Mouse (Mus musculus) neural tube, embryonic 12.5 days (tissue): Measurements from ENCODE around the gene Ube2l3. TPM values are rescaled to one million over a fixed set of nuclear protein-coding genes. Genes with fewer than 3 reads are reported as not detected.

Experiments
- ATAC-seq: fragments of 200-750 bp; cut with Nextera tagmentation; 2 replicates; pipeline ENCODE4 v1.8.0; 2017; ENCODE audit warnings: low read depth, mild to moderate bottlenecking, moderate TSS enrichment, moderate library complexity; ENCODE audit not compliant: low FRiP score
- H3K27ac ChIP-seq: fragments of 300-500 bp; sonication (generic); 2 replicates; pipeline ENCODE4 v1.5.1; 2016
- H3K27me3 ChIP-seq: fragments of 300-500 bp; sonication (generic); replicated peaks from 2 replicates; pipeline ENCODE4 v1.6.1; 2016; ENCODE audit warnings: mild to moderate bottlenecking
- H3K36me3 ChIP-seq: fragments of 300-500 bp; sonication (generic); 2 replicates; pipeline ENCODE4 v1.6.1; 2016; ENCODE audit warnings: mild to moderate bottlenecking
- H3K4me1 ChIP-seq: fragments of 300-500 bp; sonication (generic); 2 replicates; pipeline ENCODE4 v1.6.1; 2016
- H3K4me2 ChIP-seq: fragments of 300-500 bp; sonication (generic); replicated peaks from 2 replicates; pipeline ENCODE4 v1.6.1; 2016; ENCODE audit warnings: mild to moderate bottlenecking
- H3K4me3 ChIP-seq: fragments of 300-500 bp; sonication (generic); 2 replicates; pipeline ENCODE4 v1.5.1; 2016
- H3K9ac ChIP-seq: fragments of 300-500 bp; sonication (generic); 2 replicates; pipeline ENCODE4 v1.6.1; 2016; ENCODE audit warnings: mild to moderate bottlenecking
- H3K9me3 ChIP-seq: fragments of 300-500 bp; sonication (generic); 2 replicates; pipeline ENCODE4 v1.6.1; 2016; ENCODE audit warnings: mild to moderate bottlenecking
- WGBS: fragments of 180-500 bp; shearing (Covaris S2); methylation state at CpG from one replicate; pipeline ENCODE4 v1.1.7; 2016; 5-methylcytosine and 5-hydroxymethylcytosine counted together
- polyA plus RNA-seq: library from polyadenylated mRNA; unstranded; fragments of >200 nt; fragmentation: Nextera tagmentation; extraction: Ambion mirVana; gene quantifications from 2 replicates; pipeline ENCODE4 v1.2.1, GENCODE M21; 2016

Ube2l3 gene
- 342 and 364 TPM in 2 replicates for polyA plus RNA-seq

DNA sequence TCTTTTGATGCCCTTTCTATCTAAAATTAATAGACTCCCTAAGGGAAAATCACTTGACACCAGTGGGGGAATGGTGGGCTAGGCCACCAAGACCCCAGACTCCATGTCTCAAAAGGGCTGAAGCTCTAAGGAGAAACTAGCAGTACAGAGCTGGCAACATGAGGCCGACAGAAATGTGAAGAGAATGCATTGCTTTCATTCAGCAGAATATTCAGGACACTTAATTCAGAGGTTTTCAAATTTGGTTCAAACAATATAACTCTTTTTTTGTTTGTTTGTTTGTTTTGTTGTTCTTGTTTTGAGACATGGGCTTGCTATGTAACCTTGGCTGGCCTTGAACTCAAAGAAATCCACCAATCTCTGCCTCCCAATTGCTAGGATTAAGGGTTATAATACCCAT is at the start of gene Ube2l3:
Gene Ube2l3 (minus strand): TSS at position 101 of the 400 bp plus-strand sequence.
- WGBS = 90% methylated on average over 1 of the region's 1 CpGs
- H3K4me3 ChIP-seq = peak within 1 kb of the TSS; percentile 100
- ATAC-seq = no peak
- H3K27ac ChIP-seq = no peak within 1 kb of the TSS
- no peaks in the 10 kb centered on the region for H3K9me3 ChIP-seq
- peaks cover 3% of the 10 kb centered on the region; the same call in 1 of the 2 replicates for H3K27me3 ChIP-seq
- H3K9ac ChIP-seq = no peak within 1 kb of the TSS
- no peaks in the 10 kb centered on the region for H3K36me3 ChIP-seq
- peak within 1 kb of the TSS; percentile 76 for H3K4me2 ChIP-seq
- H3K4me1 ChIP-seq = peaks cover 15% of the 10 kb centered on the region

DNA sequence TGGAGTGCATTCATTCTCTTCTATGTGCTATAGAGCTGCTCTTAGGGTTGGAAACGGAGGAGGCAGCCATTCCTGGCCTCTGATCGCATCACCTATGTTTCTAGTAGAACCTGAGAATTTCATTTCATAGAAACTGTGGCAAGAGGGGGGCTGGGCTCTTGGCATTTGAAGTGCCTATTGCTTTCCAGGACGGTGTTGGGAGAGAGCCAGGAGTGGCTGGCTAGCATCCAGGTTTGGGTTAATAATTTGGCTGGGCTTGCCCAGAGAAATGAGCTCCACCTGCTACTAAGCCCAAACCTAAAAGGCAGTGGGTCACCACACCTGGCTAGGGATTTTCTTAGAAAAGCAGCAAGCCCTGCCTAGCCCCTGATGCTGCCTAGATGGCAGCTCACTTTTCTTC is 49.1 kb upstream of the Ube2l3 start:
- peaks cover 7% of the 10 kb centered on the region for H3K36me3 ChIP-seq
- no peak for ATAC-seq
- H3K27ac ChIP-seq = no peak overlapping the region
- H3K4me2 ChIP-seq = no peak overlapping the region
- H3K27me3 ChIP-seq = no peaks in the 10 kb centered on the region
- H3K4me3 ChIP-seq = no peak overlapping the region
- 82% methylated on average over 3 of the region's 3 CpGs for WGBS
- H3K9ac ChIP-seq = no peak overlapping the region
- H3K4me1 ChIP-seq = peaks cover 32% of the 10 kb centered on the region
- H3K9me3 ChIP-seq = no peaks in the 10 kb centered on the region

DNA sequence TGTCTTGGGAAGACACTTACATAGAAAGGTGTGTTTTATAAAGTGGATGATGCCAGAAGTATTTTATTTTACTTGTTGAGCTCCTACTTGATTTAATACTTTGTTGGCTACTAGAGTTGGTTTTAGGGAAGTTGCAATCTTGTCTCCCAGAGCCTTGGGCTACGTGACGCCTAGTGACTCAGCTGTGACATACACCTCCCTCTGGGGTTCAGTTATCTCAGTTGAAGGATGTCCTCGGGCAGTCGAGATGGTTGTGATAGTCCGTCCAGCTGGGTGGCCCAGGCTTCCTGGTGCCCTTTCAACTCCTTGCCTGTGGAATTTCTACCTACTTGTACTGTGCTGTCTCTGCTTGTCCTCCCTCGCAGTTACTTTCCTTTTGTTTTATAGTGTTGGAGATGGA is 46.7 kb upstream of the Ube2l3 start:
- Histone ChIP-seq H3K27ac (no peak overlapping the region), H3K9me3 (no peaks in the 10 kb centered on the region), H3K9ac (no peak overlapping the region), H3K27me3 (no peaks in the 10 kb centered on the region), H3K4me3 (no peak overlapping the region), H3K4me1 (peaks cover 29% of the 10 kb centered on the region), H3K36me3 (no peaks in the 10 kb centered on the region), H3K4me2 (no peak overlapping the region)
- no peak for ATAC-seq
- 78% methylated on average over 6 of the region's 6 CpGs for WGBS

DNA sequence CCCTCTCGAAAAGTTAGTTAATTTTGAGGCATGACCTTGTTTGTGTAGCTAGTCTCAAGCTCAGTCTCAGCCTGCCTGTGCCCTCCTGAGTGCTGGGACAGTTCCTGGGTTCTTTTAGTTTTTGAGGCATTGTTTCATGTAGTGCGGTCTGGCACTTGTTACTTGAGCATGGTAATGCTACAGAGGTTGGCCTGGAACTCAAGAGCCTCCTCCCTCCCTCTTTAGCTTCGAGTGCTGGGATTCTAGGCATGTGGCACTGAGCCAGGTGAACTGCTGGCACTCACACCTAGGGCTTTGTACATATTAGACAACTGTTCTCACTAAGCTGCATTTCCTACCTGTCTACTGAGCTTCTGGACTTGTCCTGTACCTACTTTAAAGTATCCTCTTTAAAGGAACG is 45.3 kb upstream of the Ube2l3 start:
- Histone ChIP-seq H3K36me3 (no peaks in the 10 kb centered on the region), H3K4me3 (no peak overlapping the region), H3K4me1 (peaks cover 15% of the 10 kb centered on the region), H3K9me3 (no peaks in the 10 kb centered on the region), H3K27ac (no peak overlapping the region), H3K27me3 (no peaks in the 10 kb centered on the region), H3K4me2 (no peak overlapping the region), H3K9ac (no peak overlapping the region)
- 86% methylated on average over 4 of the region's 4 CpGs for WGBS
- ATAC-seq = no peak

DNA sequence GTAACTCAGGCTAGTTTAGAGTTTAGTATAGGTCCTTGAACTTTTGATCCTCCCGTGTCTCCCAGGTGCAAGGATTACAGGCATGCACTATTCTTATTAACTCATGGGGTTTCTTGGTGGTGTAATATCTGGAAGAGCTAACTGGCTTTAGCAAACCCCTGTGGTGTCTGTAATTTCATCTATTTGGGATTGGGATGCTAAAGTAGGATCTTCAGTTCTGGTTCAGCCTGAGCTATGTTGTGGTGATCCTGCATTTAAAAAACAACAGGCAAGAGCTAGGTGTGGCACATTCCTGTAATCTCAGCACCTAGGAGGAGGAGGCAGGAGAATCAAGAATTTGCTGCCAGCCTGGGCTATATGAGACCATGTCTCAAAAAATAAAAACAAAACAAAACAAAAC is 42.5 kb upstream of the Ube2l3 start:
- Histone ChIP-seq H3K9ac (no peak overlapping the region), H3K9me3 (no peaks in the 10 kb centered on the region), H3K4me2 (no peak overlapping the region), H3K4me1 (0 out of 2 replicates have a peak, but pooled peaks cover 1% of the 10 kb centered on the region), H3K27ac (no peak overlapping the region), H3K36me3 (no peaks in the 10 kb centered on the region), H3K4me3 (no peak overlapping the region), H3K27me3 (no peaks in the 10 kb centered on the region)
- 93% methylated on average over 1 of the region's 1 CpGs for WGBS
- no peak for ATAC-seq

DNA sequence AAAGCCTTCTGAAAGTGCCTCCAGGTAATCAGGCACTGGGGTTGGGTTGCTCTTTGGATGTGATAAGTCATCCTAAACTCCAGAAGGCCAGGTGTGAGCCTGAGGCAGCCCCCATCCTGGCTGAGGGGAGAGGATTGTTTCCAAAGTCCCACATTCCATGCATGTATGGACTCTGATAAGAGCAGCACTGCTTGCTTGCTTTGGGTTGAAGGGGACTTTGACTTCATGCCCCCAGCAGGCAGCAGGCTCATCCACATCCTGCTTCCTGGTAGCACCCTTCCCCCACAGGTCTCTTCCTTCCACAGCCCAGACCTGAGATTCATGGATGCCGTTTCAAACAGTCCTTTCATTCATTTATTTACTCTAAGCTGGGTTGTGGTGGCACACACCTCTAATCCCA is 41.3 kb upstream of the Ube2l3 start:
- ATAC-seq = no peak
- no peak overlapping the region for H3K9ac ChIP-seq
- no peak overlapping the region for H3K27ac ChIP-seq
- WGBS = 74% methylated on average over 1 of the region's 1 CpGs
- no peak overlapping the region for H3K4me2 ChIP-seq
- no peak overlapping the region for H3K4me3 ChIP-seq
- no peaks in the 10 kb centered on the region for H3K9me3 ChIP-seq
- H3K27me3 ChIP-seq = no peaks in the 10 kb centered on the region
- H3K4me1 ChIP-seq = peaks cover 4% of the 10 kb centered on the region; the same call in 1 of the 2 replicates
- no peaks in the 10 kb centered on the region for H3K36me3 ChIP-seq

DNA sequence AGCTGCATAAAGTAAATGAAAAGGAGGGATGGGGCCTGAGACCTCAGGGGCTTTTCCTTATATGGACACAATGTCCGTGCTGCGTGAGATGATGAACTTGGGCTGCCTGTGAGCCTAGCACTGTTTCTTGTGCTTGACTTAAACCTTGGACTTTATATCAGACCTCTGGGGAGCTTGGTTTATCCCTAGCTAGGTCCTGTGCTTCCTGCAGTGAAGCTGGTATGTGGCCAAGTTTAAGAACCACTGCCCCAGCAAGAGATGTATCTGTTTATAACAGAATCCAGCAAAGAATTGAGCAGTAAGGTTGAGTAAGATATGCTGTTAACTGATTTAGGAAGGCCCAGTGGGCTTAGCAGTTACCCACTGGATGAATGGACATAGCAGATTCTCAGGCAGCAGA is 37.0 kb upstream of the Ube2l3 start:
- no peak for ATAC-seq
- H3K4me1 ChIP-seq = peaks cover 34% of the 10 kb centered on the region
- no peaks in the 10 kb centered on the region for H3K36me3 ChIP-seq
- H3K9ac ChIP-seq = no peak overlapping the region
- 83% methylated on average over 2 of the region's 2 CpGs for WGBS
- no peaks in the 10 kb centered on the region for H3K27me3 ChIP-seq
- no peak overlapping the region for H3K4me3 ChIP-seq
- no peak overlapping the region for H3K4me2 ChIP-seq
- H3K27ac ChIP-seq = no peak overlapping the region
- no peaks in the 10 kb centered on the region for H3K9me3 ChIP-seq

DNA sequence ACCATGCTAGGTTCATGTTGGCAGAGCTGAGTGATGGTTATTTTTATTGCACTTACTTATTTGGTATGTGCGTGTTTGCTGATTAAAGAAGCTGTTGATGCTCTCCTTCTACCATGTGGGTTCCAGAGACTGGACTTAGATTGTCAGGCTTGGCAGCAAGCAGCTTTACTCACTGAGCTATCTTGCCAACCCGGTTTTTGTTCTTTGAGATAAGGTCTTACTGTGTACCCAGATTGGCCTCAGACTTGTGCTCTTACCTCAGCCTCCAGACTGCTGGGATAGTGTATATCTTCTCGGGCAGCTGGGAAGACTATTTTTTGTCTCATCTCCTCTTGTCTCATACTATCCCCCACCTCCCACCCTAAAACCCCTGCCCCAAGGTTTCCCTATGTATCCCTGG is 35.2 kb upstream of the Ube2l3 start:
- H3K4me1 ChIP-seq = peaks cover 35% of the 10 kb centered on the region
- H3K36me3 ChIP-seq = no peaks in the 10 kb centered on the region
- WGBS = 92% methylated on average over 3 of the region's 3 CpGs

DNA sequence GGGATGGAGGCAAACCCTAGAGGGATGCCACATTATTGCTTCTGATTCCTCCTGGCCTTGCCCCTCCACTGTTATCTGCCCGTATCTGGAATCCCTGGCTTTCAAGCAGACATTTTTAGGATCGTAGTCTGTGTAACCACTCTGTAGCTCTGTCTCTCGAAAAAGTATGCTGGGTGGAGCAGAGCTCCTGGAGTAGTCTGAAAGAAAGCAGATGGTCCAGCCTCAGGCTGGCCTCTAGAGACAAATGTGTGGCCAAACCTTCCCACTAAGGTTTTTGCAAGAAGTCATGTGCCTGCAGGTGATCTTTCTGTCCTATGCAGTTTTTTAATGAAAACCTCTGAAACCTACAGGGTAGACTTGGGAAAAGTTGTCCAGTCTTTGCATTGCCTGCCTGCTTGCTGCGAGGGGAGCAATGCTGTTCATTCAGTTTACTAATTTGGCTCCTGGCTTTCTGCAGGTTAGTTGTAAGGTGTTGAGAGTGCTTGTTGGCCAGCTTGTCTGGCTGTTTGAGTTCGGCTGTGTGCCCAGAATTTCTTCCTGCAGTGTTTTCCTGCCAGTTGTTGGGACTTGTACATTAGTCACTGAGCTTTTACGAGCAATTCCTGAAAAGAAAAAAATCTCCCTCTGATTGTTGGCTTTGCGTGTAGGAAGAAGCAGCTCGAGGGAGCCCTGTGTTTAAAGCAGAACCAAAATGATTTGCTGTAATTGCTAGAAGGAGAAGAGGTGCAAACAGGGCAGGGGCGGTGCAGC is 32.6 kb upstream of the Ube2l3 start:
- no peaks in the 10 kb centered on the region for H3K9me3 ChIP-seq
- H3K4me1 ChIP-seq = peaks cover 35% of the 10 kb centered on the region
- H3K36me3 ChIP-seq = no peaks in the 10 kb centered on the region
- no peaks in the 10 kb centered on the region for H3K27me3 ChIP-seq
- no peak for ATAC-seq
- peak overlapping the region; percentile 90 for H3K9ac ChIP-seq
- H3K4me2 ChIP-seq = peak overlapping the region; percentile 78
- peak overlapping the region; percentile 87 for H3K4me3 ChIP-seq
- H3K27ac ChIP-seq = no peak overlapping the region
- WGBS = 52% methylated on average over 9 of the region's 9 CpGs

More for the DNA sequence above, 35.2 kb upstream of the Ube2l3 start:
- no peak overlapping the region for H3K9ac ChIP-seq
- H3K27ac ChIP-seq = no peak overlapping the region
- no peak for ATAC-seq
- H3K4me2 ChIP-seq = no peak overlapping the region
- H3K9me3 ChIP-seq = no peaks in the 10 kb centered on the region
- H3K4me3 ChIP-seq = no peak overlapping the region
- H3K27me3 ChIP-seq = no peaks in the 10 kb centered on the region

DNA sequence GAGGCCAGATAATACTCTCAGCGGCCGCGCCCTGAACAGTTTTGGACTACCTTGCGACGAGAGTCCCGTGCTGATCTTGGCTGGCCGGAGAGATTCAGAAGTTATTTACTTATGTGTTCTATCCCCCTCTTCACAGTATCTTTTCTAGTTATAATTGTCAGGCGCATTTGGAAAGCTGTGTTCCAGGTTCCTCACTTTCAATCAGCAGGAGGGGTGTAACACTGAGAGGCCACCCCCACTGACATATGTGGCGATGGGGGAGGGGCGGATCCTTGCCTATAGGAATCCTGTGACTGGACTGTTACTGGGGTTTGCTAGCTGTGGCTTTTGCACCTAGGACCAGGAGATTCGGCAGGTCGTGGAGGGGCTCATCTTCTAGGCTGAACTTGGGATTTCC is 32.0 kb upstream of the Ube2l3 start:
- H3K27ac ChIP-seq = 0 out of 2 replicates have a peak overlapping the region, but pooled peaks have one; percentile 87
- peak overlapping the region; percentile 90 for H3K9ac ChIP-seq
- no peaks in the 10 kb centered on the region for H3K27me3 ChIP-seq
- H3K4me2 ChIP-seq = peak overlapping the region; percentile 78
- peak; percentile 22; the same call in 1 of the 2 replicates for ATAC-seq
- H3K36me3 ChIP-seq = no peaks in the 10 kb centered on the region
- 0 out of 2 replicates have a peak, but pooled peaks cover 4% of the 10 kb centered on the region for H3K9me3 ChIP-seq
- peaks cover 33% of the 10 kb centered on the region for H3K4me1 ChIP-seq
- H3K4me3 ChIP-seq = peak overlapping the region; percentile 87
- 2% methylated on average over 12 of the region's 12 CpGs for WGBS

DNA sequence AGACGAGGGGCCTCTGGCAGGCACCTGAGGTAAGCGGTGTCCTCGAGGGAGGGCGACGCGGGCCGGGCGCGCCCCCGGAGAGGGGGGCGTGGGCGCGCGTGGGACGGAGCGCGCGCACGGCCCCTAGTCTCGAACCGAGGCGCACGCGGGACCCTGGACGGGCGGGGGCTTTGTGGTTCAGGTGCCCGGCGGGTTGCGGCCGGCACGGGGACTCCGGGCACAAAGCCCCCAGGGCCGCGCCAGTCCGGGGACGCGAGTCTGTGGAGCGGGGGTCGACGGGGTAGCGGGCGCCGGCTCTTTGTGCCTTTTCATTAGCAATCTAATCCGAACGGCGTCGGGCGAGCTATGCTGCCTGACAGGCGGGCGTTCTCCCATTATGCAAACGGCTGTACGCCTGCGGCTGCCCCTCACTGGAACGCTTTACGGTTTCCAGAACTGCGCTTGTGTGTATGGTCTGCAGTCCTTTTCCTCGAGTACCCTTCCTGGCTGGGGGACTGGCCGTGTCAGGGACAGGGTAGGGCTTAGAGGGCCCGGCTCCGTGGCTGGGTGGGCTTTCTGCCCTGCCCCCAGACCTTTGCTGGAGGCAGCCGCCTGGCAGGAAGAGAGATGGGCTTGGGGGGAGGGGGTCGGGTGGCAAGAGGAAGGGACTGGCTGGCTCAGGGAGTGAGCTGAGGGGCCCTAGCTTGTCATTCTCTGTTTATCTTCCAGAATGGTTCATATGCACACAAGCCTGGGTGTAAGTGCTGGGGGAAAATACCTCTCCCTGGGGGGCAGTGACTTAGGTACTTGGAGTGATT is 31.5 kb upstream of the Ube2l3 start:
- H3K9ac ChIP-seq = peak overlapping the region; percentile 90
- peak; percentile 76 for ATAC-seq
- peak overlapping the region; percentile 87 for H3K4me3 ChIP-seq
- peak overlapping the region; percentile 78 for H3K4me2 ChIP-seq
- H3K27ac ChIP-seq = peak overlapping the region; percentile 87
- H3K36me3 ChIP-seq = no peaks in the 10 kb centered on the region
- H3K9me3 ChIP-seq = 0 out of 2 replicates have a peak, but pooled peaks cover 4% of the 10 kb centered on the region
- no peaks in the 10 kb centered on the region for H3K27me3 ChIP-seq
- H3K4me1 ChIP-seq = peaks cover 33% of the 10 kb centered on the region
- under 1% methylated on average over 61 of the region's 62 CpGs for WGBS
